Mouse (Mus musculus) erythroblast, embryonic 14.5 days (primary cell): ENCODE results near the gene Wdr73. TPM values are rescaled to one million over a fixed set of nuclear protein-coding genes. Genes with fewer than 3 reads are reported as not detected.

Experiments
- H3K27me3 ChIP-seq: 2 replicates; pipeline ENCODE4 v1.6.1; 2012; ENCODE audit warnings: inconsistent platforms; ENCODE audit not compliant: control insufficient read depth
- H3K36me3 ChIP-seq: 2 replicates; pipeline ENCODE4 v1.6.1; 2012; ENCODE audit warnings: mild to moderate bottlenecking, inconsistent platforms; ENCODE audit not compliant: control insufficient read depth
- H3K4me1 ChIP-seq: 2 replicates; pipeline ENCODE4 v1.6.1; 2012; ENCODE audit warnings: inconsistent platforms; ENCODE audit not compliant: control insufficient read depth
- H3K4me3 ChIP-seq: replicated peaks from 2 replicates; pipeline ENCODE3; 2012; ENCODE audit warnings: moderate library complexity, mild to moderate bottlenecking, inconsistent platforms
- H3K9me3 ChIP-seq: 2 replicates; pipeline ENCODE4 v1.6.1; 2012; ENCODE audit warnings: low read length, inconsistent platforms, mixed read lengths; ENCODE audit not compliant: control insufficient read depth
- GATA1 ChIP-seq: IDR thresholded peaks from 2 replicates; pipeline ENCODE4 v1.6.1; 2012; ENCODE audit warnings: low read length, inconsistent platforms, mixed read lengths
- TAL1 ChIP-seq: IDR thresholded peaks from 3 replicates; pipeline ENCODE4 v1.6.1; 2012; ENCODE audit warnings: low read length, inconsistent platforms, mixed read lengths
- polyA plus RNA-seq: library from polyadenylated mRNA; stranded (reverse); fragments of >175 nt; gene quantifications from 2 replicates; pipeline ENCODE4 v1.2.3, GENCODE M21; 2012

The Wdr73 gene
- polyA plus RNA-seq, 1 experiment: 0.69 TPM

DNA sequence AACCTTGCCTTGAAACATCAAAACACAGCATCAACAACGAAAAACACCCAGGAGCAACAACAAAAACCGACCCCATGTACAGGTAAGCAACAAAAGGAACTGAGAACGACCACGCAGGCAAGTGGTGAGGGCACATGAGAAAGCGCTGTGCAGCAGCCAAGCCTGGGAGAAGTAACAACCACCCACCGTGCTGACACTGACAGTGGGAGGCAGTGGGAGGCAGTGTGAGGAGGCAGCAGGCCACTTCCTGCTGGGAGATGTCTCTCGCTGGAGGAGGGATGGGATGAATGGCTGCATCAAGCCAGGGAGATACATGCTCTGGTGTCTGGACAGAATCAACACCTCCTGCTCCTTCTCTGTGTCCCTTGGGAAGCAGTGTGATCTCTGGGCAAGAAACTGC is 3.9 kb downstream of the Wdr73 start:
- H3K27me3 ChIP-seq: no peaks in the 10 kb centered on the region
- H3K4me1 ChIP-seq: peaks cover 27% of the 10 kb centered on the region
- peaks cover 65% of the 10 kb centered on the region for H3K36me3 ChIP-seq
- no peak for TF ChIP-seq GATA1
- no peak for TF ChIP-seq TAL1
- no peaks in the 10 kb centered on the region for H3K9me3 ChIP-seq
- no peak overlapping the region for H3K4me3 ChIP-seq

DNA sequence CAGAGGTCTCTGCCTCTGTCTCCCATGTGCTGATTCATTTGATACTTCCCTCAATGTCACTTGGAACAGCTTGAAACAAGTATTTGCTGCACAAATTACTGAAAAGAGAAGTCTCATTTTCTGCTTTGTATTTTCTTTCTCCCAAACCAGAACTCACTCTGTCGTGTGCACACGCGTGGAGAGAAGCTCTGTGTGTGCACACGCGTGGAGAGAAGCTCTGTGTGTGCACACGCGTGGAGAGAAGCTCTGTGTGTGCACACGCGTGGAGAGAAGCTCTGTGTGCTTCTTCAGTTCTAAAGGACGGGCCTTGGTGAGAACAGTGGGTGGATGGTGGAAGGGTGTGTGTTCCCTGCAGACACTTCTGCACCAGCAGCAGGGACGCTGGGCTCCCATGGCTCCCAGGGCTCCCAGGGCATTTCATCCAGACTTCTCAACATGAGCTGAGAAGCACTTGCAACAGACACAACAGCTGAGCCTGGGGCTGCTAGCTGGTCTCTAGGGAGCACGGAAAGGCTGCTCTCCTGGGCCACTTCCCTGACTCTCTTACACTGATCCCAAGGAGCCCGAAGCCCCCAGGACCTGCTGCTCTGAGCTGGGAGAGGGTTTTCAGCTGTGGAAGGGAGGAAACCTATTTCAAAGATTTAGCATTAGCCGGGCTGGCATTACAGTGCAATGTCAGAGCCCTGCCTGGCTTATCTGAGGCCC is 6.1 kb downstream of the Wdr73 start:
- no peaks in the 10 kb centered on the region for H3K27me3 ChIP-seq
- H3K4me3 ChIP-seq: no peak overlapping the region
- peaks cover 82% of the 10 kb centered on the region for H3K36me3 ChIP-seq
- no peak for TF ChIP-seq TAL1
- no peak for TF ChIP-seq GATA1
- peaks cover 13% of the 10 kb centered on the region for H3K4me1 ChIP-seq
- H3K9me3 ChIP-seq: no peaks in the 10 kb centered on the region

DNA sequence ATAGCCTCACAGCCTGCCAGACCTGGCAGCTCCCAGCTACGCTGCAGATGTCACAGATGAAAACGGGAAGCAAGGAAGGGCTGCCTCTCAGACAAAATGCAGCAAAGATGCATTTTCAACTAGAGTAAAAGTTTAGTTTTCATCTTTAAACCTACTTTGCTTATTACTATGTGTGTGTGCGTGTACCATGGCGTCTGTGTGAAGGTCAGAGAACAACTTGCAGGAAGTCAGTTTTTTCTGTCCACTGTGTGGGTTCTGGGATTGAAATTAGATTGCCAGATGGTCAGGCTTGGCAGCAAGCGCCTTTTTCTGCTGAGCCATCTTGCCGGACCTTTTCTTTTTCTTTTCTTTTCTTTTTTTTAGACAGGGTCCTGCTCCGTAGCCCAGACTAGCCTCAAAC is 6.9 kb downstream of the Wdr73 start:
- Histone ChIP-seq H3K4me1 (peaks cover 8% of the 10 kb centered on the region), H3K36me3 (peaks cover 87% of the 10 kb centered on the region)

DNA sequence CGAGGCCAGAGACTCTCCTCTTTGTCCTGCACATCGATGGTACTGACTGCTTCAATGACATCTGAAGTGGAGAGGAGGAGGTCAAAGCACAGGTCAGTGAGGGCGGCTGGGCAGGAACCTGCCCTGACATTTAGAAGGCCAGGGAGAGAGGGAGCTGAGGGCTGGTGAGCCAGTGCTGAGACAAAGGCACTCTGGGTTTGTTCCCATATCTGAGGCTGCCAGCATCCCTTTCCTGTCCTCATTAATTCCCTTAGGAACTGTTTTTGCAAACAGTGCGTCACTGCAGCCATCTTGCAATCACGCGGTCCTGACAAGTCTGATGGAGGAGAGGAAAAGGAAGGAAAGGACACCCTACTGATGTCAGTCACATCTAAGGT is 7.3 kb downstream of the Wdr73 start:
- Histone ChIP-seq H3K27me3 (no peaks in the 10 kb centered on the region), H3K4me1 (peaks cover 8% of the 10 kb centered on the region), H3K9me3 (no peaks in the 10 kb centered on the region), H3K36me3 (peaks cover 88% of the 10 kb centered on the region), H3K4me3 (no peak overlapping the region)
- no peak for TF ChIP-seq GATA1
- no peak for TF ChIP-seq TAL1

More for the DNA sequence above, 6.9 kb downstream of the Wdr73 start:
- Histone ChIP-seq H3K9me3 (no peaks in the 10 kb centered on the region), H3K27me3 (no peaks in the 10 kb centered on the region), H3K4me3 (no peak overlapping the region)
- TF ChIP-seq TAL1 (no peak), GATA1 (no peak)

DNA sequence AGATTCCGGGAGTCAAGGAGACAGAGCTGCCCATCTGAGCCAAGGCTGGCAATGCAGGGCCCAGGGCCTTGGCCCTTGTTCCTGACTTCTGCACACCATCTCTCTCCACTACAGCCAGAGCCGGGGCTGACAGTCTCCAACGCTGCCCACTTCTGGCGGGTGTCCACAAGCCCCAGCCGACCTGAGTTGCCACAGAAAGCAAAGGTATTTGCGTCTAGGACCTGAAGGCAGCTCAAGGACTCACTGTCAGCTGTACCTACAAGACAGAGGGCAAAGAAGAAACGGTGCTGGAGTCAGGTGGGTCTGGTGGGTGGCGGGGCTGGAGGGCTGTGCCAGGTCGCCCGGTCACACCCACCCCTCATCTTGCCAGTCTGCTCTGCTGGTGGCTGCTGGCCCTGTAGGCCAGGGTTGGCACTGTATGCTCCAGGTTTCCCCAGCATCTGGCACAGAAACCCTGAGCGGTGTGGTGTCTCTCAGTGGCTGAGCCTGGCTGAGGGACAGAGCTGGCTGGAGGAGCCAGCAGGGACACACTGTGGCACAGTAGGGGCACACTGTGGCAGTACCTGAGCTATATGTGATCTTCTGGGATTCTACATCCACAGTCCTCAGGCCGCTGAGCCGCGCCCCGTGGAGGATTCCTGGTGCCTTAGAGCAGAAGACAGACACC is 7.8 kb downstream of the Wdr73 start:
- H3K4me3 ChIP-seq: no peak overlapping the region
- TF ChIP-seq GATA1 (no peak), TAL1 (no peak)
- H3K4me1 ChIP-seq: peaks cover 8% of the 10 kb centered on the region
- H3K27me3 ChIP-seq: no peaks in the 10 kb centered on the region
- H3K9me3 ChIP-seq: no peaks in the 10 kb centered on the region
- H3K36me3 ChIP-seq: peaks cover 85% of the 10 kb centered on the region

DNA sequence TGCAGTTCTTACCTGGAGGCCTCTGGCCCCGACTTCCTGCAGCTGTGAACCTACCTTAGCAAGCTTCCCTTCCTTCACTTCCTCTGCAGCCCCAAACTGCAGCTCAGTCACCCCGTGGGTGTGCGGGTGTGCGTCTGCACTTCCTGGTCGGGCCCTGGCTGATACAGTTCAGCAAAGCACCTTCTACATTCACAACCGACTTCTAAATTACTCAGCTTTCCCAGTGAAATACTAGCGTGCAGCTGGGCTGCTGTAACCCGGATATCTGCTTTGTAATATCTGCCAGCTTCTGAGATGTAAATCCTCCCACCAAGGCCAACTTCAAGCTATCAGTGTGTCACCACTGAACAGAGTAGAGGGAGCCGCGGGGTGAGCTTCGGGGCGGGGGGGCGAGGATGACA is 11.2 kb downstream of the Wdr73 start:
- H3K9me3 ChIP-seq: no peaks in the 10 kb centered on the region
- H3K4me3 ChIP-seq: no peak overlapping the region
- H3K27me3 ChIP-seq: no peaks in the 10 kb centered on the region
- H3K36me3 ChIP-seq: peaks cover 57% of the 10 kb centered on the region
- H3K4me1 ChIP-seq: peaks cover 4% of the 10 kb centered on the region
- TF ChIP-seq TAL1: no peak
- no peak for TF ChIP-seq GATA1

DNA sequence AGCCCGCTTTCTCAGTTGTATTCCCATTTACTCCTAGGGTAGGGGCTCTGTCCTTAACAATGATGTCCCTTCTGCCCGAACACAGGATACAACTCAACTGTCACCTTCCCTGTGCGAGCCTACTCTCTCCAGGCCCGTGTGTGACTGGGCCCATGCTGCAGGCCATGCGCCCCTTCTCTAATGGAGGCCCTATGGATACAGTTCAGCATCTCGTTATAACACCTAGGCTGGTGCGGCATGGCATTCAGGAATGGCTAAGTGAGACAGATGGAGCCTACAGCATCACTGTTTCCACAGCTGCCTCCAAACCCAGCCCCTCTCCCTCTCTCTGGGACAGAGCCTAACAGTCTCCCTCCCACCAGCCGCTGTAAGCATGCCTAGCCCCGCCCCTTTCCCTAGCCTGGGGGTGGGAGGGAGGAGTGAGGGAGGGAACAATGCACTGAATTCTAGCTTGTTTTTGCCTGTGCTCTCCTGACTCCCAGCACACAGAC is 12.0 kb downstream of the Wdr73 start:
- H3K4me1 ChIP-seq: peaks cover 4% of the 10 kb centered on the region
- H3K27me3 ChIP-seq: no peaks in the 10 kb centered on the region
- TF ChIP-seq TAL1: no peak
- TF ChIP-seq GATA1: no peak
- no peak overlapping the region for H3K4me3 ChIP-seq
- H3K9me3 ChIP-seq: no peaks in the 10 kb centered on the region
- peaks cover 50% of the 10 kb centered on the region for H3K36me3 ChIP-seq

DNA sequence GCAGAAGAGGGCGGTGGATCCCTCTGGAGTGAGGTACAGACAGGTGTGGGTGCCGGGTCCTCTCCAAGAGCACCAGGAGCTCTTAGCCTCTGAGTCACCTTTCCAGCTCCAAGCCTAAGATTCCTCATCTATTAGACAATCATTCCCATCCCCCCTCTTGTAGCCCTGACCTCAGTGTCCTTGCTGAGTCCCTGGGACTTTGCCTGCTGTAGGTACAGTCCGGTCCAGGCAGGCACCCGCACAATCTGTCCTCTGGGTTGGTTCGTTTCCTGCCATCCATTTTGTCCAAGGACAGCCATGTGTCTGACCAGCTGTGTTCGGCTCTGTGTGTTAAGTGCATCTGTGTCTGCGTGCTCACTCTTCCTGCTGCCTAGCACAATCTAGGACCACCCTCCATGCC is 12.5 kb downstream of the Wdr73 start:
- peaks cover 4% of the 10 kb centered on the region for H3K4me1 ChIP-seq
- no peak for TF ChIP-seq TAL1
- TF ChIP-seq GATA1: no peak
- H3K36me3 ChIP-seq: peaks cover 45% of the 10 kb centered on the region
- no peaks in the 10 kb centered on the region for H3K27me3 ChIP-seq
- H3K4me3 ChIP-seq: no peak overlapping the region
- no peaks in the 10 kb centered on the region for H3K9me3 ChIP-seq

DNA sequence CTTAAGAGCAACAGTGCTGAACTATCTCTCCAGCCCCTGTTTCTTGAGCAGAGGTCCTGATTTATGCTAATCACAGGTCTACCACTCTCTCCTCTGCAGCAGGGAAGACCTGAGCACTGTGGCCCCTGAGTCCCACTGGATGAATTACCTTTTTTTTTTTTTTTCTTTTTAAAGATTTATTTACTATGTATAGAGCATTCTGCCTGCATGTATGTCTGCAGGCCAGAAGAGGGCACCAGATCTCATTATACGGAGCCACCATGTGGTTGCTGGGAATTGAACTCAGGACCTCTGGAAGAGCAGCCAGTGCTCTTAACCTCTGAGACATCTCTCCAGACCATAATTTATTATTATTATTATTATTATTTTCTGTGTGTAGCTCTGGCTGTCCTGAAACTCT is 15.4 kb downstream of the Wdr73 start:
- H3K36me3 ChIP-seq: peaks cover 16% of the 10 kb centered on the region
- H3K4me1 ChIP-seq: peaks cover 8% of the 10 kb centered on the region
- TF ChIP-seq TAL1: no peak
- no peak for TF ChIP-seq GATA1
- H3K4me3 ChIP-seq: no peak overlapping the region
- no peaks in the 10 kb centered on the region for H3K27me3 ChIP-seq
- no peaks in the 10 kb centered on the region for H3K9me3 ChIP-seq
